Mouse (Mus musculus) midbrain, embryonic 15.5 days (tissue): ENCODE results near the gene Slc7a4. TPM values are rescaled to one million over a fixed set of nuclear protein-coding genes. Genes with fewer than 3 reads are reported as not detected.
"Not testable (repeated sequence)": the region's sequence is repeated elsewhere in the genome, so short reads cannot be mapped to it uniquely, and the experiment has no call there.

Source experiments
- ATAC-seq: fragments of 200-750 bp; cut with Nextera tagmentation; replicated peaks from 2 replicates; pipeline ENCODE4 v1.8.0; 2017; ENCODE audit warnings: moderate TSS enrichment
- H3K27ac ChIP-seq: fragments of 300-500 bp; sonication (generic); 2 replicates; pipeline ENCODE4 v1.5.1; 2015; ENCODE audit warnings: mild to moderate bottlenecking, inconsistent platforms
- H3K27me3 ChIP-seq: fragments of 300-500 bp; sonication (generic); replicated peaks from 2 replicates; pipeline ENCODE4 v1.6.1; 2015; ENCODE audit warnings: inconsistent platforms
- H3K36me3 ChIP-seq: fragments of 300-500 bp; sonication (generic); replicated peaks from 2 replicates; pipeline ENCODE4 v1.6.1; 2015; ENCODE audit warnings: inconsistent platforms
- H3K4me1 ChIP-seq: fragments of 300-500 bp; sonication (generic); 2 replicates; pipeline ENCODE4 v1.6.1; 2015; ENCODE audit warnings: inconsistent platforms
- H3K4me2 ChIP-seq: fragments of 300-500 bp; sonication (generic); 2 replicates; pipeline ENCODE4 v1.6.1; 2015; ENCODE audit warnings: inconsistent platforms, mild to moderate bottlenecking, moderate library complexity
- H3K4me3 ChIP-seq: fragments of 300-500 bp; sonication (generic); 2 replicates; pipeline ENCODE4 v1.5.1; 2015; ENCODE audit warnings: mild to moderate bottlenecking, inconsistent platforms
- H3K9ac ChIP-seq: fragments of 300-500 bp; sonication (generic); 2 replicates; pipeline ENCODE4 v1.6.1; 2015; ENCODE audit warnings: mild to moderate bottlenecking, inconsistent platforms
- H3K9me3 ChIP-seq: fragments of 300-500 bp; sonication (generic); 2 replicates; pipeline ENCODE4 v1.6.1; 2016; ENCODE audit warnings: inconsistent platforms
- WGBS: fragments of 180-500 bp; shearing (Covaris S2); methylation state at CpG from one replicate; pipeline ENCODE4 v1.1.7; 2015; ENCODE audit warnings: mixed read lengths; 5-methylcytosine and 5-hydroxymethylcytosine counted together
- polyA plus RNA-seq: library from polyadenylated mRNA; unstranded; fragments of >200 nt; fragmentation: Nextera tagmentation; extraction: Ambion mirVana; gene quantifications from 2 replicates; pipeline ENCODE4 v1.2.1, GENCODE M21; 2015

Gene Slc7a4
- 38.7 and 42.7 TPM in 2 replicates for polyA plus RNA-seq

- H3K4me3 ChIP-seq = no peak within 1 kb of the TSS
- H3K27ac ChIP-seq = no peak within 1 kb of the TSS
- WGBS = 20% methylated on average over 8 of the region's 8 CpGs
- H3K9ac ChIP-seq = no peak within 1 kb of the TSS
- H3K27me3 ChIP-seq = no peaks in the 10 kb centered on the region
- no peaks in the 10 kb centered on the region for H3K36me3 ChIP-seq
- no peak for ATAC-seq
- no peaks in the 10 kb centered on the region for H3K4me1 ChIP-seq
- no peaks in the 10 kb centered on the region for H3K9me3 ChIP-seq
- H3K4me2 ChIP-seq = no peak within 1 kb of the TSS
These were observed at the start of gene Slc7a4 for GRCm38 (mm10) chr16:17583064-17583463. Gene Slc7a4 (minus strand): TSS chr16:17583214.

GRCm38 (mm10) chr16:17632580-17632979 is 49.6 kb upstream of the Slc7a4 start:
- Histone ChIP-seq H3K36me3 (peaks cover 39% of the 10 kb centered on the region), H3K4me2 (no peak overlapping the region), H3K4me3 (no peak overlapping the region), H3K9me3 (no peaks in the 10 kb centered on the region), H3K27ac (no peak overlapping the region), H3K27me3 (no peaks in the 10 kb centered on the region), H3K4me1 (no peaks in the 10 kb centered on the region), H3K9ac (no peak overlapping the region)
- WGBS = 97% methylated on average over 2 of the region's 2 CpGs
- no peak for ATAC-seq

- Histone ChIP-seq H3K4me2 (no peak overlapping the region), H3K4me3 (no peak overlapping the region), H3K36me3 (peaks cover 56% of the 10 kb centered on the region), H3K27ac (no peak overlapping the region), H3K4me1 (no peaks in the 10 kb centered on the region), H3K27me3 (no peaks in the 10 kb centered on the region), H3K9ac (no peak overlapping the region), H3K9me3 (no peaks in the 10 kb centered on the region)
- no peak for ATAC-seq
- 97% methylated on average over 5 of the region's 5 CpGs for WGBS
These were observed 43.2 kb upstream of the Slc7a4 start for GRCm38 (mm10) chr16:17626269-17626555.

- Histone ChIP-seq H3K27me3 (no peaks in the 10 kb centered on the region), H3K9ac (no peak overlapping the region), H3K27ac (no peak overlapping the region), H3K4me3 (no peak overlapping the region), H3K4me1 (0 out of 2 replicates have a peak, but pooled peaks cover 3% of the 10 kb centered on the region), H3K36me3 (peaks cover 53% of the 10 kb centered on the region), H3K4me2 (no peak overlapping the region), H3K9me3 (no peaks in the 10 kb centered on the region)
- ATAC-seq = peak; percentile 58; the same call in 1 of the 2 replicates
- 72% methylated on average over 8 of the region's 8 CpGs for WGBS
These were observed 42.7 kb upstream of the Slc7a4 start for GRCm38 (mm10) chr16:17625488-17626268.

GRCm38 (mm10) chr16:17621936-17622335 is 38.9 kb upstream of the Slc7a4 start:
- 94% methylated on average over 1 of the region's 1 CpGs for WGBS
- Histone ChIP-seq H3K9me3 (no peaks in the 10 kb centered on the region), H3K36me3 (peaks cover 25% of the 10 kb centered on the region; the same call in 1 of the 2 replicates), H3K27ac (no peak overlapping the region), H3K4me3 (no peak overlapping the region), H3K9ac (no peak overlapping the region), H3K4me2 (no peak overlapping the region), H3K27me3 (no peaks in the 10 kb centered on the region), H3K4me1 (peaks cover 15% of the 10 kb centered on the region)
- no peak for ATAC-seq

GRCm38 (mm10) chr16:17619198-17620105 is 36.4 kb upstream of the Slc7a4 start, which contains the start of gene Smpd4:
Gene Smpd4 (plus strand): TSS chr16:17619354.
- WGBS = 3% methylated on average over 60 of the region's 60 CpGs
- Histone ChIP-seq H3K36me3 (peaks cover 13% of the 10 kb centered on the region; the same call in 1 of the 2 replicates), H3K27me3 (no peaks in the 10 kb centered on the region), H3K9ac (peak within 1 kb of the TSS; percentile 83), H3K4me2 (peak within 1 kb of the TSS; percentile 87), H3K4me1 (peaks cover 15% of the 10 kb centered on the region), H3K4me3 (peak within 1 kb of the TSS; percentile 85), H3K9me3 (no peaks in the 10 kb centered on the region), H3K27ac (peak within 1 kb of the TSS; percentile 66)
- peak; percentile 90 for ATAC-seq

GRCm38 (mm10) chr16:17617922-17618565 is 35.0 kb upstream of the Slc7a4 start:
- Histone ChIP-seq H3K4me1 (peaks cover 15% of the 10 kb centered on the region), H3K9ac (no peak overlapping the region), H3K4me3 (no peak overlapping the region), H3K27ac (no peak overlapping the region), H3K36me3 (0 out of 2 replicates have a peak, but pooled peaks cover 2% of the 10 kb centered on the region), H3K27me3 (no peaks in the 10 kb centered on the region), H3K9me3 (no peaks in the 10 kb centered on the region), H3K4me2 (no peak overlapping the region)
- WGBS = 16% methylated on average over 13 of the region's 13 CpGs
- no peak; the same call in 1 of the 2 replicates for ATAC-seq

GRCm38 (mm10) chr16:17616212-17616611 is 33.2 kb upstream of the Slc7a4 start:
- H3K4me3 ChIP-seq = no peak overlapping the region
- ATAC-seq = no peak
- 88% methylated on average over 5 of the region's 5 CpGs for WGBS
- H3K9me3 ChIP-seq = no peaks in the 10 kb centered on the region
- no peak overlapping the region for H3K4me2 ChIP-seq
- peaks cover 15% of the 10 kb centered on the region for H3K4me1 ChIP-seq
- no peaks in the 10 kb centered on the region for H3K36me3 ChIP-seq
- no peak overlapping the region for H3K27ac ChIP-seq
- H3K9ac ChIP-seq = no peak overlapping the region
- no peaks in the 10 kb centered on the region for H3K27me3 ChIP-seq

GRCm38 (mm10) chr16:17614740-17615139 is 31.7 kb upstream of the Slc7a4 start:
- ATAC-seq = not testable (repeated sequence)
- 91% methylated on average over 6 of the region's 6 CpGs for WGBS

GRCm38 (mm10) chr16:17611383-17611782 is 28.4 kb upstream of the Slc7a4 start:
- Histone ChIP-seq H3K4me2 (no peak overlapping the region), H3K9me3 (no peaks in the 10 kb centered on the region), H3K9ac (no peak overlapping the region), H3K27me3 (no peaks in the 10 kb centered on the region), H3K36me3 (no peaks in the 10 kb centered on the region), H3K27ac (no peak overlapping the region), H3K4me3 (no peak overlapping the region), H3K4me1 (no peaks in the 10 kb centered on the region)
- 67% methylated on average over 4 of the region's 4 CpGs for WGBS
- ATAC-seq = no peak

More at GRCm38 (mm10) chr16:17614740-17615139, 31.7 kb upstream of the Slc7a4 start:
- H3K9me3 ChIP-seq, H3K9ac ChIP-seq, H3K4me1 ChIP-seq, H3K4me2 ChIP-seq, H3K27ac ChIP-seq, H3K4me3 ChIP-seq, H3K27me3 ChIP-seq, H3K36me3 ChIP-seq: not testable (repeated sequence)

GRCm38 (mm10) chr16:17605684-17606083 is 22.7 kb upstream of the Slc7a4 start:
- Histone ChIP-seq H3K4me2 (no peak overlapping the region), H3K27me3 (no peaks in the 10 kb centered on the region), H3K27ac (no peak overlapping the region), H3K9ac (no peak overlapping the region), H3K4me1 (no peaks in the 10 kb centered on the region), H3K36me3 (no peaks in the 10 kb centered on the region), H3K4me3 (no peak overlapping the region), H3K9me3 (no peaks in the 10 kb centered on the region)
- ATAC-seq = no peak
- WGBS = 76% methylated on average over 5 of the region's 5 CpGs

GRCm38 (mm10) chr16:17604941-17605340 is 21.9 kb upstream of the Slc7a4 start:
- no peaks in the 10 kb centered on the region for H3K4me1 ChIP-seq
- no peak overlapping the region for H3K9ac ChIP-seq
- no peak overlapping the region for H3K4me3 ChIP-seq
- H3K9me3 ChIP-seq = no peaks in the 10 kb centered on the region
- no peak overlapping the region for H3K4me2 ChIP-seq
- no peak for ATAC-seq
- H3K27ac ChIP-seq = no peak overlapping the region
- WGBS = 55% methylated on average over 4 of the region's 4 CpGs
- H3K27me3 ChIP-seq = no peaks in the 10 kb centered on the region
- H3K36me3 ChIP-seq = no peaks in the 10 kb centered on the region
